Mouse (Mus musculus) heart, embryonic 14.5 days (tissue): Measurements from ENCODE around the gene Cnnm4. TPM values are rescaled to one million over a fixed set of nuclear protein-coding genes. Genes with fewer than 3 reads are reported as not detected.

ENCODE experiments used
- ATAC-seq: fragments of 200-750 bp; cut with Nextera tagmentation; 2 replicates; pipeline ENCODE4 v1.8.0; 2017; ENCODE audit warnings: low read depth, moderate TSS enrichment; ENCODE audit not compliant: insufficient number of reproducible peaks, insufficient read depth, low FRiP score
- H3K27ac ChIP-seq, 2 experiments: fragments of 200-500 bp in 1 of 2; fragments of 300-500 bp in 1 of 2; sonication (generic) in 1 of 2; replicated peaks in 1 of 2; 2 replicates each; pipeline ENCODE4 v1.5.1; 2012 to 2014; ENCODE audit warnings: low read depth in 2 of 2, low read length in 2 of 2, control low read depth in 1 of 2, mild to moderate bottlenecking in 1 of 2, mixed read lengths in 1 of 2; ENCODE audit not compliant: control insufficient read depth in 1 of 2, insufficient read depth in 1 of 2
- H3K27me3 ChIP-seq: fragments of 300-500 bp; sonication (generic); 2 replicates; pipeline ENCODE4 v1.6.1; 2014; ENCODE audit warnings: mild to moderate bottlenecking, low read length, control low read depth; ENCODE audit not compliant: control insufficient read depth, insufficient read depth
- H3K36me3 ChIP-seq: fragments of 300-500 bp; sonication (generic); 2 replicates; pipeline ENCODE4 v1.6.1; 2014; ENCODE audit warnings: mild to moderate bottlenecking, control low read depth, low read length, mixed read lengths; ENCODE audit not compliant: control insufficient read depth, insufficient read depth
- H3K4me1 ChIP-seq, 2 experiments: fragments of 200-500 bp in 1 of 2; fragments of 300-500 bp in 1 of 2; sonication (generic) in 1 of 2; 2 replicates each; pipeline ENCODE4 v1.6.1; 2012 to 2014; ENCODE audit warnings: low read length in 2 of 2, control low read depth in 1 of 2, mixed read lengths in 1 of 2; ENCODE audit not compliant: control insufficient read depth in 2 of 2, insufficient read depth in 2 of 2
- H3K4me2 ChIP-seq: fragments of 300-500 bp; sonication (generic); 2 replicates; pipeline ENCODE4 v1.6.1; 2014; ENCODE audit warnings: mild to moderate bottlenecking, low read length
- H3K4me3 ChIP-seq, 2 experiments: fragments of 200-500 bp in 1 of 2; fragments of 300-500 bp in 1 of 2; sonication (generic) in 1 of 2; 2 replicates each; pipeline ENCODE4 v1.5.1; 2012 to 2014; ENCODE audit warnings: low read length in 2 of 2, mild to moderate bottlenecking in 2 of 2, control low read depth in 1 of 2, low read depth in 1 of 2, moderate library complexity in 1 of 2; ENCODE audit not compliant: control insufficient read depth in 1 of 2, insufficient read depth in 1 of 2
- H3K9ac ChIP-seq: fragments of 300-500 bp; sonication (generic); 2 replicates; pipeline ENCODE4 v1.6.1; 2014; ENCODE audit warnings: mild to moderate bottlenecking, low read length
- H3K9me3 ChIP-seq: fragments of 300-500 bp; sonication (generic); 2 replicates; pipeline ENCODE4 v1.6.1; 2016; ENCODE audit warnings: low read length, control low read depth; ENCODE audit not compliant: control insufficient read depth
- WGBS: fragments of 180-500 bp; shearing (Covaris S2); extraction: QIAGEN DNeasy Blood & Tissue Kit; methylation state at CpG from one replicate; pipeline ENCODE4 v1.1.7; 2014; 5-methylcytosine and 5-hydroxymethylcytosine counted together
- polyA plus RNA-seq: library from polyadenylated mRNA; unstranded; fragments of >200 nt; fragmentation: Nextera tagmentation; extraction: Ambion mirVana; gene quantifications from 2 replicates; pipeline ENCODE4 v1.2.1, GENCODE M21; 2014

The Cnnm4 gene
- polyA plus RNA-seq, 1 experiment from 2014 or later: 5.9 TPM

DNA sequence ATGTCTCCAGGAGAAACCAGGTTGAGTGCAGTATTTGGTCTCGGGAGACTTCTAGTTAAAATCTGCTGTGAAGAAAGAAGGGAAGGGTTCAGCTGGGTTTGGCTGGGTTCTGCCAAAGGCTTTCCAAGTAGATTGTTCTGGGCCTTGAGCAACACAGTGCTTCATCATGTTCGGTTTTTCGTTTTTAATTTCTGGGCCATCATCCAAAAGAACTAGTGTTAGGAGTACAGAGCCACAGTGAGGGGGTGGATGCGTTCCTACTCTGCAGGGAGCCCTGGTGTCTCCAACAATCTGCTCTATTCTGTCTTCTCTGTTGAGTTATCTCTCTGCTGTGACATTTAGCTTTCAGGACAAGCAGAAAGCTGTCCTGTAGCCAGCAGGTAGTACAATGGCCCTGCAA, 30.3 kb upstream of the Cnnm4 start:
- 86% methylated on average over 4 of the region's 4 CpGs for WGBS
- no peak for ATAC-seq

GRCm38 (mm10) chr1:36444471-36445464, 26.7 kb upstream of the Cnnm4 start, which contains the start of gene Lman2l:
TSS of gene Lman2l (minus strand) at chr1:36445271.
- no peaks in the 10 kb centered on the region for H3K27me3 ChIP-seq
- H3K9me3 ChIP-seq: no peaks in the 10 kb centered on the region
- H3K9ac ChIP-seq: peak within 1 kb of the TSS; percentile 83
- peak within 1 kb of the TSS; percentile 69 to 70 for H3K27ac ChIP-seq
- peaks cover 0 to 10% of the 10 kb centered on the region in 2 experiments; a peak in 2 of 4 replicates for H3K4me1 ChIP-seq
- WGBS: under 1% methylated on average over 57 of the region's 57 CpGs
- peak; percentile 100 for ATAC-seq
- peak within 1 kb of the TSS; percentile 90 to 92 for H3K4me3 ChIP-seq
- peaks cover 30% of the 10 kb centered on the region for H3K36me3 ChIP-seq
- peak within 1 kb of the TSS; percentile 86 for H3K4me2 ChIP-seq

More for the DNA sequence above, 30.3 kb upstream of the Cnnm4 start:
- Histone ChIP-seq H3K9ac (no peak overlapping the region), H3K36me3 (peaks cover 66% of the 10 kb centered on the region), H3K4me3 (no peak overlapping the region), H3K27me3 (no peaks in the 10 kb centered on the region), H3K9me3 (no peaks in the 10 kb centered on the region), H3K27ac (no peak overlapping the region), H3K4me2 (no peak overlapping the region), H3K4me1 (peaks cover 0 to 10% of the 10 kb centered on the region in 2 experiments; a peak in 2 of 4 replicates)

DNA sequence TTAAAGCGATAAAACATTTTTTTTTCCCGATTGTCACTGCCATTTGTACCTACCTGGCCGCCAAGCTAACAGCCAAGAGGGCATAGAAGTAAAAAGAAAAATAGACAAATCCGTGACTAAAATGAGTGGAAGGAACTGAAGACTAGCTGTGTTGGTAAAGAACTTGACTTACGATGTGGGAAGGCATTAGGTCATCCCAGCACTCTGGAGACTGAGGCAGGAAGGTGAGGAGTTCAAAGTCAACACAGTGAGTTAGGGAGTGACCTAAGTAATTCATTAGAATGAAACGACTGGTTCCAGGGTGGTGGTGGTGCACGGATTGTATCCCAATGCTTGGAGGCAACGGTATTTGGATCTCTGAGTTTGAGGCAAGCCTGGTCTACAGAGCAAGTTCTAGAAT, 25.9 kb upstream of the Cnnm4 start:
- no peak for ATAC-seq
- Histone ChIP-seq H3K4me3 (peak overlapping the region in 1 of 2 experiments; percentile 92; a peak in 1 of 4 replicates), H3K27ac (peak overlapping the region; percentile 14 to 28; a peak in 1 of 4 replicates), H3K36me3 (peaks cover 28% of the 10 kb centered on the region), H3K9me3 (no peaks in the 10 kb centered on the region), H3K9ac (no peak overlapping the region), H3K27me3 (no peaks in the 10 kb centered on the region), H3K4me1 (peaks cover 0 to 10% of the 10 kb centered on the region in 2 experiments; a peak in 2 of 4 replicates), H3K4me2 (peak overlapping the region; percentile 86)
- 39% methylated on average over 8 of the region's 8 CpGs for WGBS

DNA sequence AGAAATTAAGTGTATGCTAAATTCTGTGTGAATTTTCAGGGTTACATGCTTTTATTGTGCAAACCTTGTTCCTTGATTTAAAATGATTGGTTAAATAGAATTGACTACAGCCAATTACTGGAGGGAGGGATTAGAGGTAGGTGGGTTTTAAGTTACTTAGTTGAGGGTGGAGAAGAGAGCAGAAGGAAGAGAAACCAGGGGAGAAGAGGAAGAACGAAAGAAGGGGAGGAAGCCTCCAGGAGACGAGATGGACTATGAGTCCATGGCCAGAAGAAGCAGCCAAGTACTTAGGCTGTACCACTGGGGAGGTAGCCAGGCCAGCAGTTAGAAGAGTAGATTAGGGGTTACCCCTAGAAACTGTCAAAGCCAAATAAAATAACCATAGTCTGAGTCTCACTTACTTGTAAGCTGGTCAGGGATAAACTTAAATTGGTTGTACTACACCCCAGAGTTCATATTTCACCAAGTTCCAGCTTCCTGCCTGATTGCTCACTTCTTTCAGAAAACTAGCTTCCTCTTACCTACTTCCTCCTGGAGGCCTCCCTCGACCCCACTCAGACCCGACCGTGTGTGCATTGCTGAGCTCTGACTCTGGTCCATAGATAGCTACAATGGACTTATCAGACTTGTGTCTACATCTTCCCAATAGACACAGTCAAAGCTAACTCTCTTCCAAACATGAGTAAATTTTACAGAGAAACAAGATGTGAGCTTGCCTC, 25.2 kb upstream of the Cnnm4 start:
- H3K9ac ChIP-seq: no peak overlapping the region
- no peak overlapping the region for H3K27ac ChIP-seq
- 78% methylated on average over 5 of the region's 5 CpGs for WGBS
- no peaks in the 10 kb centered on the region for H3K9me3 ChIP-seq
- peaks cover 22% of the 10 kb centered on the region for H3K36me3 ChIP-seq
- no peak overlapping the region for H3K4me2 ChIP-seq
- H3K4me1 ChIP-seq: peaks cover 0 to 10% of the 10 kb centered on the region in 2 experiments; a peak in 2 of 4 replicates
- H3K4me3 ChIP-seq: no peak overlapping the region
- ATAC-seq: no peak
- no peaks in the 10 kb centered on the region for H3K27me3 ChIP-seq

- Histone ChIP-seq H3K9me3 (no peaks in the 10 kb centered on the region), H3K27ac (no peak overlapping the region), H3K9ac (no peak overlapping the region), H3K4me3 (no peak overlapping the region), H3K4me1 (peaks cover 0 to 10% of the 10 kb centered on the region in 2 experiments; a peak in 2 of 4 replicates), H3K4me2 (no peak overlapping the region), H3K27me3 (no peaks in the 10 kb centered on the region), H3K36me3 (peaks cover 16% of the 10 kb centered on the region)
- no peak for ATAC-seq
- 77% methylated on average over 5 of the region's 5 CpGs for WGBS
Measured at GRCm38 (mm10) chr1:36446841-36447240, 24.6 kb upstream of the Cnnm4 start.

DNA sequence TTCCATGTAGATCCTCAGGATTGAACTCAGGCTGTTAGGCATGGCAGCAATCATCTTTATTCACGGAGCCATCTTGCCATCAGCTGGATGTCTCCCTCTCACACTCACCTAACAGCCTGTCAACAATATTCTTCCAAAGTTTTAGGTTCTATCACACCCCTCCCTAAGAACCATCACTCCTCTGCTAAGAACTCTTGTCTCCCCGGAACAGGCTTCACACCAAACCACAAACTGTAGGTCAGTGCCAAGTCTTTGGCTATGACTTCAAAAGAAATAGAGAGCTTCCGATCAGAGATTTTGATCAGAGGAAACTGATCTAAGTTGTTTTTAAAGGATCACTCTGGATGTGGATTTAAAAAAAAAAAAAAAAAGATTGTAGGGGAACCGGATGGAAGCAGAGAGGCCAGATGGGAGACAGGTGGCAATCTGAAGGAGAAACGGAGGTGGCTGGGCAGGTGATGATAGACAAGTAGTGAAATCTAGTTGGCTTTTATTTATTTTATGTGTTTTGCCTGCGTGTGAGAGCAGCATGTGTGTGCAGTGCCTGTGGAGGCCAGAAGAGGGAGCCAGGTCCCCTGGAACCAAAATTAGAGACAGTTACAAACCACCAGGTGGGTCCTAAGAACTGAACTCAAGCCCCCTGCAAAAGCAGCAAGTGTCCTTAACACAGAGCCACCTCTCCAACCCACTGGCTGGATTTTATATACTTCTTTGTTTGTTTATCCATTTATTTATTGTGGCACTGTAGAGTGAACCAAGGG, 17.2 kb upstream of the Cnnm4 start:
- no peak overlapping the region for H3K4me3 ChIP-seq
- H3K36me3 ChIP-seq: no peaks in the 10 kb centered on the region
- no peak overlapping the region for H3K4me2 ChIP-seq
- WGBS: 77% methylated on average over 6 of the region's 6 CpGs
- H3K27ac ChIP-seq: no peak overlapping the region
- H3K9ac ChIP-seq: no peak overlapping the region
- 0 out of 2 replicates have a peak, but pooled peaks cover 4% of the 10 kb centered on the region for H3K9me3 ChIP-seq
- H3K27me3 ChIP-seq: no peaks in the 10 kb centered on the region
- ATAC-seq: no peak
- peaks cover 0 to 4% of the 10 kb centered on the region in 2 experiments; a peak in 1 of 4 replicates for H3K4me1 ChIP-seq
